Mouse (Mus musculus) layer of hippocampus, adult 9-11 months (tissue): ENCODE measurements around the gene Gm10964.
A peak's percentile ranks its signal among the peaks of the same experiment; 100 is the strongest.

Experiments used
- DNase-seq: peaks from one replicate; pipeline ENCODE4 v3.0.0; 2022

Gm10964 gene

GRCm38 (mm10) chr3:103739329-103739728 lies at the start of gene Gm10964:
Gene Gm10964 (plus strand): TSS chr3:103739366.
- no peak for DNase-seq

DNA sequence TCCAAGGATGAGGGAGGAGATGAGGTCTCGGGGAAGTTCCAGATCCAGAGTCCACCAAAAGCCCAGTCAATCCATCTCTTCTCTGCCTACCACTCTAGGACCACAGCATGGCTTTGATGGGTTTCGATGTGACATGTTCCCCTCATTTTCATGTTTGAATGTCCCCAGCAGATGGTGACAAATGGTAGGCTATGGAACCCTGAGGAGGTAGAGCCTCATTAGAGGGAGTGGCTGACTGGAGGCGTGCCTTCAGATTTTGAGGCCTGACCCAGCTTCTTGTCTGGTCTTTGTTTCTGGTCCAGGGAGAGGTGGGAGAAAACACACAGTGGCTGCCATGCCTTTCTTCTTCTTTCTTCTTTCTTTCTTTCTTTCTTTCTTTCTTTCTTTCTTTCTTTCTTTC lies 48.7 kb upstream of the Gm10964 start:
- DNase-seq: peak; percentile 21

GRCm38 (mm10) chr3:103695556-103695955 lies 43.6 kb upstream of the Gm10964 start:
- DNase-seq: no peak

DNA sequence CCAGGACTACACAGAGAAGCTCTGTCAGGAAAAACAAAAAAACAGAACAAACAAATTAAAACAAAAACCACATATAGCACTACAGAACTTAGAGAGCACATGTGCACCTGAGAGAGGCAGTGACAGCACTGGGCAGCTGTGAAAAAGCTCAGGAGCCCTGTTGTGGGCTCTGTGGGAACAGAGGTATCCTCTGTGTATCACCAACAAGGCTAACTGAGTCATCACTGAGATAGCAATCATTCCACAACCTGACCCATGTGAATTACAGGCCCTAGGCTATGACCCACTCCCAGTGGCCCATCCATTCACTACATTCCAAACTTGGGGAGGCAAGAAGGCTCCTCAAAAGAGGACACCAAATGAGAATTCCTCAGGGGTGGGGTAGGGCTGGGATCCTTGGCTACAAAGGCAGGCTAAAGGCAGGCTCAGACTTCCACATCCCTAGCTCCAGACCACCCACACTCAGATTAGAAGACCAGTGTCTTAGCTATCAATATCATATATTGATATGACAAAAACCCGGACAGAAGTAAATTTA lies 42.7 kb upstream of the Gm10964 start:
- no peak for DNase-seq

DNA sequence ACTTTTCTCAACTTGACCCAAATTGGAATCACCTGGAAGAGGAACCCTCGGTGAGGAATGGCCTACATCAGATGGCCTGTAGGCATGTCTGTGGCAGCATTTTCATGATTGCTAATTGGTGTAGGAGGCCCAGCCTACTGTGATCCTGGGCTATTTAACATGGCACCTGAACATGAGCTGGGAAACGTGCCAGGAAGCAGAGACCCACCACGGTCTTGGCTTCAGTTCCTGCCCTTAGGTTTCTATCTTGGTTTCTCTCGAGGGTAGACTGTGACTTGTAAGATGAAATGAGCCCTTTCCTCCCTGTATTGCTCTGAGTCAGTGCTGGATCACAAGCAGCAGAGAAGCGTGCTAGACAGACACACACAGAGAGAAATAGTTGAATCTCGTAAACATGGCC lies 34.5 kb upstream of the Gm10964 start:
- DNase-seq: no peak

DNA sequence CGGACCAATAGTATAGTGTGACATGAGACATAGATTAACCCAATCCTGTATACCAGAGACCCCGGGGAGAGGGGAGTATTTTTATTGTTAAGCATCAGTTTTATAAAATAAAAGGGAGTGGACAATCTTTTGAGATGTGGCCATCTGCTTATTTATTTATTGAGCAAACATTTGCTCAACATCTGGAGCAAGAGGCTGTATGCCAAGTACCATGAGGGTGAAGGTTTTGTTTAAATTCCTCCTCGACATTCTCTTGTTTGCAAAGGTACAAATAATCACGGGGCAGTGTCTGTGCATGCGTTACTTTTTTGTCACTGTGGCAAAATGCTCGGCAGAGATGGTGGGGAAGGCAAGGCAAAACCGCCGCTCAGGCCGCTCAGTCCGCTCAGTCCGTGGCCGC lies 33.7 kb upstream of the Gm10964 start:
- no peak for DNase-seq

GRCm38 (mm10) chr3:103709470-103710040 lies 29.6 kb upstream of the Gm10964 start:
- no peak for DNase-seq

GRCm38 (mm10) chr3:103712196-103712595 lies 27.0 kb upstream of the Gm10964 start:
- DNase-seq: no peak

GRCm38 (mm10) chr3:103714236-103714875 lies 24.8 kb upstream of the Gm10964 start:
- DNase-seq: no peak

DNA sequence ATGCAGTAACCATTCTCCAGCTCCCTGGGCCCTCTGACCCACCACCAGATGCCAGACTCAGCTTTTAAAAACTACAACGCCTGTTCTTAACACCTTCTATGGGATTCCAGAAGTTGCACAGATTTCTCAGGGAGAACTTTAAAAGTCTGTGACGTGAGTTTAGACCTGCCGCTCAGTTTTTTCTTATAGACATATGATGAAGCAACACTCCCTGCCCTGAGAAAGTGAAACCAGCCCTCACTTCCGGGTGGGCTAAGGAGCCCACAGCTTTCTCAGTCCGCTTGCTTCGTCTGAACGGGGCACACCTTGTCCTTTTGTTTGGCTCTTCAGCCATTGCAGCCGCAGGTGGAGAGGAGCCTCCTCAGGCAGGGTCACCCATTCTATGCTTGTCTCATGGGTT lies 24.2 kb upstream of the Gm10964 start:
- no peak for DNase-seq

DNA sequence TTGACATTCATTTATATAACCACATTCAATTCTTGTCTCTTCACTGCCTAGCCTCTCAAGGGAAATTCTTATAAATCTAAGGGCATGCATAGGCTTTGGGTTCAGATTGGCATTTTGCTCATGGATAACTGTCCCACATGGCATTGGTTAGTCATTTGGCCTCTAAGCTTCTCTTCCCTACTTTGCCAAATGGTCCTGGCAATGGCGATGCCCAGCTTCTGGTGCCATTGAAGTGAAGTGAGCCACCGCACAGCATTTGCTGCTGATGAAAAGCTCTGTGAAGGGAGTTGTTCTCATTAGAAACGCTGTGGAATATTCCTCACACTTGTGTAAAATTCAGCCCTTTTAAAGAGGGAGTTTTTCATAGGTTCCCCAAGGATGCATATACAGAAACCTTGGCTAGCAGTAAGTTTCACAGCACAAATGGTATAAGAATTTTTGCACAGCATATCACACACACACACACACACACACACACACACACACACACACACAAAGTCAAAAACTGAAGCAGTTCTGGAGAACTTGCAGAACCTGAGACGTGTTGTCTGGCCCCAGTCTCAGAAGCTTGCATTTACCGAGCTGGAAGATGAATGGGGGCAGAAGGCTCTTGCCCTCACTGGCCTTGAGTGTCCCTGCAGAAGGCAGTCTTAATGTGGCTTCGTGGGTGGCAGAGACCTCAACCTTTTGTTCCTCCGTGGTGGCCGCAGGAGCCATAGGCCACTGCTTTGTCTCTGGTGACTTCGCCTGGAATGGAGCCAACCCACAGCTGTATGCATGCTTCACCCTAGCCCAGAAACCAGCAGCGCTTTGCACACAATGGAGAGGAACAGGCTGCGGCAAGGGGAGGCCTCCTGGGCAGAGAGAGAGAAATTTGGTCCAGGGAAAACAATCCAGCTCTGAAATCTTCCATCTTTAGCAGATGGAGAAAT lies 23.1 kb upstream of the Gm10964 start:
- peak; percentile 57 for DNase-seq

DNA sequence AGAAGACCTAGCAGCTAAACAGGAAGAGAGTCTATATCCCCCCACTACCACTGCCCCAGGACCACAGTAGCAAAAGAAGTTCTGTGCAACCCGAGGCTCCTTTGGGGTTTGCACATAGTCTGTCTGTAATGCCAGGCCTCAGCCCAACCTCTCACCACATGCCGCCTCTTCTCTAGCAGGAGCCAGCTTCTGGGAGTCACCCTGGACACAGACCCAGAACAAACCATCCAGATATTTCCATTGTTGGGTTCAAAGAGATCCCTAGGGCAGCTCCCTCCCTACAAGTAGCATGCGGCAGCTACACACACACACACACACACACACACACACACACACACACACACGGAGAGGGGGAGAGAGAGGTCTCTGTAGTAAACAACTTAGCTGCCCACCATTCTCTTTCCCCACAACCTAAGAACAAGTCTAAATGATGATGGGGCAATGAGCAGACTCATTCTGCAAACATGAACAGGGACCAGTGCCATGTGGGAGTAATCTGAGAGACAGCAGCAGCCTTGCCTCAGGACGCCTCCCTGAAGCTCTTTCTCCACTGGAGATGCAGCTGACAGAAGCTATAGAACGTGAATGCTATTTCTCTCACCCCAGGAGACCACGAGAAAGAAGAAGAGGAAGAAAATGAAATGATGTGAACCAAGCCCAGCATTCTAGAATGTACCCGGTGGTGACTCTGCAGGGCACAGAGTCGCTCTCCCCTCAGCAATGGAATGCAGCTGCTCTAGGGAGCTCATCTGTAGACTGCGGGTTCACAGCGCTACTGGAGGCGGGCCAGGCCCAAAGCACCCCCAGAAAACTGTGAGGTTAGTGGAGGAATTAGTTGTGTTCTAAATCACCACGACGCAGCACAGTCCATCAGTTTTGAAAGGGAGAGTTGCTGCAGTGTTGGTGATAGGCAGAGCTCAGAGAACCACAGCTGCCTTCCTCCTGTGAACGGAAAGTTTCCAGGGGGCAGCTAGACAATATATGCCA lies 22.1 kb upstream of the Gm10964 start:
- no peak for DNase-seq

GRCm38 (mm10) chr3:103718728-103719127 lies 20.4 kb upstream of the Gm10964 start:
- DNase-seq: no peak

GRCm38 (mm10) chr3:103724137-103724536 lies 15.0 kb upstream of the Gm10964 start:
- DNase-seq: no peak

DNA sequence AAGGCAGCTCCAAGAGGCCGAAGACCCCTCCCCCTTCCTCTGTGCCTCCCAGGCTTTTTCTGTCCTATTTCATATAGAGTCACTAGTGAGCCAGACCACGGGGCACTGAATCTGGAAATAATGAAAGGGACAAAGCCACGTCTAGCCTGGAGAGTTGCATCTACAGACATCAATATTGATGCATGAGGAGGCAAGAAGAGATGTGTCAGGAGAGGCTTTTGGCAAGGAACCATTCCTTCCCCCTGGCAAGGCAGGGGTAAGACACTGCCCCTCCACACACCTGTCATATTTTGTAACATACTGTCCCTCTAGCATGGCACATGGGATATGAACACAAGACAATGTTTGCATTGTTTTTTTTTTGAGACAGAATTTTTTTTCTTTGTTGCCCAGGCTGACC lies 12.5 kb upstream of the Gm10964 start:
- DNase-seq: no peak

DNA sequence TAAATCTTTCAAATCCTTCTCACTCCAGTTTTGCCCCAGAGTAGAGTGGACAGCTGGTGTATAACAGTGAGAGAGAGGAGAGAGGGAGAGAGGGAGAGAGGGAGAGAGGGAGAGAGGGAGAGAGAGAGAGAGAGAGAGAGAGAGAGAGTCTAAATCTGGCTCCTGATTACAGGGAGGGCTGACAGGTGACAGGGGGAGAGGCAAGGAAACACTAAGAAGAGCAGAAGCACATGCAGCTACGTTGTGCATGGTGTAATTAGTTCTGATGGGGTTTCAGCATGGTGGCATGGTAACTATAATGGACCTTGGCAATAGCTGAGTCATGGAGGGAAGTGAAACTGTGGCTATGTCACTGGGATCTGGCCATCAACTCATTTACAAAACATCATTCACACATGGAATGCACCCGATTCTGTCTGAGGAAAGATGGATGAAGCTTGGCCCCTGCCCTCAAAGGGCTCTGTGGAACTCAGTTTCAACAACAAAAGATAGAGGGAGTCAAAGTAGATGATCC lies 11.3 kb upstream of the Gm10964 start:
- no peak for DNase-seq

DNA sequence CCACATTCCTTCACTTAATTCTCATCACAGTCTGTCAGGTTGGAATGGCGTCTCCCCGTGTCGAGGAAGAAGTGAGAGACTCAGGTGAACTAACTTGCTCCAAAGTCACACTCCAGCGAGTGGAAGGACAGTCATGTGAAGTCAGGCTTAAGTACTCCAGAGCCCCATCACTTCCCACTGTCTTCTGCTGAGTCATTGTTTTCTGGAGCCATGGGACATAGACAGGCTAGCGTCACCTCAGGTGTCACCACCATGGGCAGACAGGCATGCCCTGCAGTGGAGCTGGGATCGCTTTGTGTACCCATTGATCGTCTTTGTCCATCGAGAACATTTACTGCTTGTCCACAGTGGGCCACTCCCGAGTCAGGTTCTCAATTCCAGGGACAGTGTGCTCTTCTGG lies 9.3 kb upstream of the Gm10964 start:
- DNase-seq: no peak

GRCm38 (mm10) chr3:103732116-103732515 lies 7.0 kb upstream of the Gm10964 start:
- DNase-seq: no peak

DNA sequence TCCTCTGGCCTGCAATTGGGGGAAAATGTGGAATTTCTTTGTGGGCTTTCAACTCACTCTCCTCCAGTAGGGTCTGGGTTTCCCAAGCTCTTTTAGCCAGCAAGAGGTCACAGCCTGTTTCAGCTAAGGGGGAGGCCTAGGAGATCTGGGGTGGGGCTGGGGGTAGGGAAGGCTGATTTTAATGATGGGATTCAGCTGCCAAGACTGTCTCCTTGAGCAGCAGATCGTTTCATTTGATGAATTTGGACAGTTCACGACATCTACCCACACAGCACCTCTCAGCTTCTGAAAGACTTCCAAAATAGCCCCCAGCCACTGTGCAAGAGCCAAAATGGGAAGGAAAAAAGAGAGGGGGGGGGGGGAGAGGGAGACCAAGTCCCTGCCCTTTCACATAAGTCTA lies 6.0 kb upstream of the Gm10964 start:
- no peak for DNase-seq

DNA sequence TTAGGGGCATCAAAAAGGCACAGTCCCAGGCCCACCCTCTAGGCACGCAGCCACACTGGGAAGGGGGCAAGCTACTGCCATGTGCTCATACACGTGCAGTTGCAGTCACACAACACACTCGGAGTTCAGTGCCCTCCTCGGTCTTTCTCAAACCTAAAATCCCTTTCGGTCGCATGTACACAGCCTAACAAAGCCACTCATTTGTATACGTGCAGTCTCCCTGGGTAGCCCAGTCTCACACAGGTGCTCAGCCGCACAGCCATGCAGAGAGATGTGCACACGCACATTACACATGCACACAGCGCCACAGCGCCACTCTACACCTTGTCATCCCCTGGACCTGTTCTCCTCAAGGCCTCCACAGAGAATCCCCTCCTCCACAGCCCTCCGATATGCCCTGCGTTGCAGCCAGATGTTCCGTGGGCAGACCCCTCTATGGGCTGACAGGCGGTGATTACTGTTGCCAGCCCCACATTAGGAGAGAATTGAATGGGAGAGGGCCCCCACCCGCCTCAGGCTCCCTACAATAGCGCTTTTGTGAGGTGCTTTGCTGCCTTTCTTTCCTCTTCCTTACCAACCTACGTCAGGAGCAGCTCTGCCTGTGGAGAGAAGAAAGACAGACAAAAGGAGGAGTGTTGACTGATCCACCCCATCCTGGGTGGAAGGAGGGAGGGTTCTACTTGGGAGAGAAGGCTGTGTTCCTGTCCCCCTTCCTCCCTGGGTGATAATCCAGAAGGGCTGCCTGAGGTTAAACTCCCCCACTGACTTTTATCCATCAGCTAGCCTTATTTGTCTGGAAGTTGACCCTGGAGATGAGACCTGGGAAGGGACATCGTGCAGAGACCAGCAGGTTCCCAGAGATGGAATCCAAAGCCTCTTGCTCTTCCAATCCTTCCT lies 5.1 kb upstream of the Gm10964 start:
- DNase-seq: peak; percentile 41
